ENCODE assay signal across 16 mouse cellular contexts in genomic region chr1:129759003-129759402, GRCm38 (mm10).
"Had no signal": no experiment of that assay in that cellular context is flagged by ENCODE, and none has a peak within 500 bp of the region (broad histone marks: within the 10 kb centered on the region; RNA-seq: fewer than 3 reads in every experiment).

No protein-coding gene starts in this region.

- H3K27ac ChIP-seq: kidney, embryonic 15.5 days; left cerebral cortex, adult 2 months; liver, embryonic 13.5 days; neural tube, embryonic 13.5 days; stomach, embryonic 15.5 days had no signal

- H3K4me2 ChIP-seq: kidney, embryonic 15.5 days; liver, embryonic 13.5 days; neural tube, embryonic 13.5 days; stomach, embryonic 15.5 days had no signal

- H3K4me1 ChIP-seq: kidney, embryonic 15.5 days; liver, embryonic 13.5 days; stomach, embryonic 15.5 days had no signal

- H3K4me3 ChIP-seq: kidney, embryonic 15.5 days; left cerebral cortex, adult 2 months; liver, embryonic 13.5 days; myocyte; neural tube, embryonic 13.5 days; stomach, embryonic 15.5 days had no signal

- H3K9me3 ChIP-seq: kidney, embryonic 15.5 days; liver, embryonic 13.5 days; neural tube, embryonic 13.5 days; stomach, embryonic 15.5 days had no signal

- H3K27me3 ChIP-seq: kidney, embryonic 15.5 days; liver, embryonic 13.5 days; neural tube, embryonic 13.5 days; stomach, embryonic 15.5 days had no signal

- H3K36me3 ChIP-seq: kidney, embryonic 15.5 days; liver, embryonic 13.5 days; neural tube, embryonic 13.5 days; stomach, embryonic 15.5 days had no signal

- H3K9ac ChIP-seq: kidney, embryonic 15.5 days; liver, embryonic 13.5 days; neural tube, embryonic 13.5 days; stomach, embryonic 15.5 days had no signal

- DNase-seq: kidney, adult 11 months; kidney, adult 8-10 months; kidney, postnatal 10 days; kidney, postnatal 36 days; layer of hippocampus, postnatal 36 days; liver, embryonic 13.5 days; lung, adult 2 months; lung, postnatal 14 days; lung, postnatal 4 days; right cerebral cortex, postnatal 4 days; thymus, postnatal 25 days had no signal
